Mouse (Mus musculus) brain, embryonic 14.5 days (tissue): ENCODE results near the gene Tas1r3.

Experiments
- CTCF ChIP-seq: fragments of 200-500 bp; IDR thresholded peaks from 2 replicates; pipeline ENCODE4 v1.5.1; 2012; ENCODE audit warnings: inconsistent platforms, mild to moderate bottlenecking, moderate library complexity, borderline replicate concordance; ENCODE audit not compliant: insufficient read depth, insufficient read length; ENCODE audit errors: extremely low read depth
- POLR2A ChIP-seq: fragments of 200-500 bp; IDR thresholded peaks from 2 replicates; pipeline ENCODE4 v1.6.1; 2012; ENCODE audit warnings: mild to moderate bottlenecking, inconsistent platforms, borderline replicate concordance; ENCODE audit not compliant: poor library complexity, insufficient read depth, insufficient read length, severe bottlenecking; ENCODE audit errors: extremely low read depth

GRCm38 (mm10) chr4:155846871-155847578 is 16.1 kb downstream of the Tas1r3 start, which contains the start of gene Dvl1:
- TF ChIP-seq CTCF (peak; percentile 39; the same call in 1 of the 2 replicates), POLR2A (peak; percentile 76)
